In genomic region chr8:116755557-116755956, GRCm38 (mm10) we compare ENCODE assay signal across 8 mouse cellular contexts. TPM values are rescaled to one million over a fixed set of nuclear protein-coding genes. Genes with fewer than 3 reads are reported as not detected.
DNase-seq lines count a peak whose midpoint lies in the region; ATAC-seq and TF ChIP-seq lines count a peak whose summit lies in the region.
"Had no signal": no experiment of that assay in that cellular context is flagged by ENCODE, and none has a peak within 500 bp of the region (broad histone marks: within the 10 kb centered on the region; RNA-seq: fewer than 3 reads in every experiment).

No protein-coding gene starts in this region.

- no peak overlapping the region for H3K4me2 ChIP-seq in lung, postnatal 0 days (replicated peaks; ENCODE audit: low read depth, low read length)
- H3K4me2 ChIP-seq: midbrain, embryonic 12.5 days had no signal

- H3K4me3 ChIP-seq in left cerebral cortex, adult 2 months, result no peak overlapping the region
- H3K4me3 ChIP-seq in ES-Bruce4 (ENCODE audit: low read depth, low read length), result no peak overlapping the region
- no peak overlapping the region for H3K4me3 ChIP-seq in lung, postnatal 0 days (ENCODE audit: low read depth, low read length)
- H3K4me3 ChIP-seq: midbrain, embryonic 12.5 days had no signal

- 6% methylated on average over 4 of the region's 4 CpGs for WGBS in lung, postnatal 0 days

- TF ChIP-seq POLR2A in ES-Bruce4 (IDR thresholded peaks at IDR 0.05; ENCODE audit: insufficient read depth, low read length), result no peak

- peak; percentile 78 for TF ChIP-seq CTCF in left cerebral cortex, adult 2 months (IDR thresholded peaks at IDR 0.05)
- peak; percentile 70 for TF ChIP-seq CTCF in ES-Bruce4 (IDR thresholded peaks at IDR 0.05; ENCODE audit: low read depth, low read length)
- peak; percentile 73 for TF ChIP-seq CTCF in lung, postnatal 0 days (IDR thresholded peaks at IDR 0.05)

- ATAC-seq in lung, postnatal 0 days, result no peak

- no peak overlapping the region for H3K27ac ChIP-seq in left cerebral cortex, adult 2 months
- no peak overlapping the region for H3K27ac ChIP-seq in ES-Bruce4 (ENCODE audit: insufficient read depth, low read length)
- no peak overlapping the region for H3K27ac ChIP-seq in lung, postnatal 0 days (ENCODE audit: low read length)
- H3K27ac ChIP-seq: midbrain, embryonic 12.5 days had no signal

- H3K9ac ChIP-seq in ES-Bruce4 (ENCODE audit: low read depth, poor library complexity, severe bottlenecking), result no peak overlapping the region
- no peak overlapping the region for H3K9ac ChIP-seq in lung, postnatal 0 days (replicated peaks; ENCODE audit: low read depth)
- H3K9ac ChIP-seq: midbrain, embryonic 12.5 days had no signal

- no peaks in the 10 kb centered on the region for H3K4me1 ChIP-seq in ES-Bruce4 (ENCODE audit: control insufficient read depth, insufficient read depth, low read length)
- H3K4me1 ChIP-seq in lung, postnatal 0 days (ENCODE audit: insufficient read depth, low read depth, low read length), result no peaks in the 10 kb centered on the region
- H3K4me1 ChIP-seq: midbrain, embryonic 12.5 days had no signal

- no peaks in the 10 kb centered on the region for H3K9me3 ChIP-seq in ES-Bruce4 (replicated peaks; ENCODE audit: control insufficient read depth, insufficient read depth, low read length, poor library complexity, severe bottlenecking)
- H3K9me3 ChIP-seq in lung, postnatal 0 days (ENCODE audit: low read length), result no peaks in the 10 kb centered on the region
- H3K9me3 ChIP-seq: midbrain, embryonic 12.5 days had no signal

- no peak for DNase-seq in left cerebral cortex, adult 2 months (ENCODE audit: extremely low spot score in 1 of 2, low spot score in 2 of 2)
- DNase-seq in left cerebral cortex, postnatal 10 days (ENCODE audit: extremely low spot score in 1 of 2, low spot score in 2 of 2), result no peak
- DNase-seq in adipocyte (ENCODE audit: low spot score), result peak; percentile 16
- peak; percentile 54 for DNase-seq in gastrocnemius, postnatal 10 days
- peak; percentile 40 for DNase-seq in lung, postnatal 0 days (ENCODE audit: low spot score)
- peak; percentile 83 for DNase-seq in thymus, postnatal 4 days

- intact Hi-C loops in left cerebral cortex, adult 2 months (cut with DNase I), result loop anchor here (2.0 kb wide), 1 partner anchor 275 kb away; no protein-coding TSS in a partner anchor
- intact Hi-C loops in left cerebral cortex, postnatal 10 days (cut with DNase I), result no loop called here

- H3K27me3 ChIP-seq in ES-Bruce4 (ENCODE audit: control insufficient read depth, insufficient read depth, low read length, poor library complexity, severe bottlenecking), result no peaks in the 10 kb centered on the region; the same call in 1 of the 2 replicates
- H3K27me3 ChIP-seq in lung, postnatal 0 days (replicated peaks; ENCODE audit: insufficient read depth, low read length), result no peaks in the 10 kb centered on the region
- H3K27me3 ChIP-seq: midbrain, embryonic 12.5 days had no signal

- TF ChIP-seq EP300 in ES-Bruce4 (IDR thresholded peaks at IDR 0.05; ENCODE audit: insufficient read depth, low read depth, low read length), result no peak
- no peak for TF ChIP-seq EP300 in lung, postnatal 0 days (IDR thresholded peaks at IDR 0.05)

- H3K36me3 ChIP-seq in ES-Bruce4 (ENCODE audit: control insufficient read depth, insufficient read depth, low read length, poor library complexity, severe bottlenecking), result no peaks in the 10 kb centered on the region
- no peaks in the 10 kb centered on the region for H3K36me3 ChIP-seq in lung, postnatal 0 days (ENCODE audit: insufficient read depth, low read length)
- H3K36me3 ChIP-seq: midbrain, embryonic 12.5 days had no signal

RNA-seq across cellular contexts. Expression of gene Cdyl2, which starts 22.8 kb away (rescaled TPM):
- total RNA-seq in left cerebral cortex, adult 2 months (2021), result 10 to 100 TPM; 22.4 to 24.1 TPM
- total RNA-seq in left cerebral cortex, postnatal 10 days (2021), result 10 to 100 TPM; 18.5 to 18.9 TPM
- polyA plus RNA-seq in ES-Bruce4 (2011; ENCODE audit: insufficient read depth, insufficient read length, low read depth, missing spikeins), result 18.7 and 20.5 TPM in 2 replicates
- total RNA-seq in gastrocnemius, postnatal 10 days (2021), result 1 to 10 TPM; 5.5 to 6.5 TPM
- polyA plus RNA-seq in lung, postnatal 0 days (2015; fragmentation: Nextera tagmentation; extraction: Ambion mirVana), result 11.1 and 11.7 TPM in 2 replicates

Comparison
In these comparisons a context has a peak if more than half of its experiments do, and no peak if none do; other contexts are left out.
1. DNase-seq: peak in adipocyte (single experiment), gastrocnemius, postnatal 10 days (single experiment), lung, postnatal 0 days (single experiment) and thymus, postnatal 4 days (single experiment); none in left cerebral cortex, adult 2 months (0 of 2) and left cerebral cortex, postnatal 10 days (0 of 2).
2. Peak in every context shown above with its lines, with median percentiles within 50 percentile points of each other: CTCF ChIP-seq.